Mouse (Mus musculus): Measurements from ENCODE around the gene Axin2. TPM values are rescaled to one million over a fixed set of nuclear protein-coding genes. Genes with fewer than 3 reads are reported as not detected.
A peak's percentile ranks its signal among the peaks of the same experiment; 100 is the strongest.
"Not testable (repeated sequence)": the region's sequence is repeated elsewhere in the genome, so short reads cannot be mapped to it uniquely, and the experiment has no call there.

The Axin2 gene
- 4.9 TPM in 2 replicates for polyA plus RNA-seq (2012; rRNA removed)

DNA sequence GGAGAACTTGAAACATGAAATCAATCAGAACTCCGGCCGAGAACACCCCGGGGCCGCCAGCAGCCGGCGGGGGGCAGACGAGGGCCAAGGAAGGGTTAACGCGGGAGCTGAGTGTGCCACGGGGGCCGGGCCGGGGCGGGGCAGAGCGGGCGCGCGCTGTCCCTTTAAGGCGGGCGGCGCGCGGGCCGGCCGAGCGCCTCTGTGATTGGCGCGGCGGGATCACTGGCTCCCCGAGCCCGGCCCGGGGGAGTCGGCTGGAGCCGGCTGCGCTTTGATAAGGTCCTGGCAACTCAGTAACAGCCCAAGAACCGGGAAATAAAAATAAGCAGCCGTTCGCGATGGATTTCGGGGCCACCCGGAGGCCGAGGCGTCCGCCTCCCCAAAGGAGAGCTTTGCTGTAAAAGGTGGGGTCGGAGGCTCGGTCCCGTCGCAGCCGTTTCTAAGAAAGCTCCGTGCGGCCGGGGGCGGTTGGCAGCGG lies at the start of gene Axin2:
TSS of gene Axin2 (plus strand) at position 192 of the 478 bp plus-strand sequence.
- WGBS, result under 1% methylated on average over 53 of the region's 53 CpGs
- peak within 1 kb of the TSS; percentile 81 for H3K27ac ChIP-seq (ENCODE audit: insufficient read depth, low read length)

DNA sequence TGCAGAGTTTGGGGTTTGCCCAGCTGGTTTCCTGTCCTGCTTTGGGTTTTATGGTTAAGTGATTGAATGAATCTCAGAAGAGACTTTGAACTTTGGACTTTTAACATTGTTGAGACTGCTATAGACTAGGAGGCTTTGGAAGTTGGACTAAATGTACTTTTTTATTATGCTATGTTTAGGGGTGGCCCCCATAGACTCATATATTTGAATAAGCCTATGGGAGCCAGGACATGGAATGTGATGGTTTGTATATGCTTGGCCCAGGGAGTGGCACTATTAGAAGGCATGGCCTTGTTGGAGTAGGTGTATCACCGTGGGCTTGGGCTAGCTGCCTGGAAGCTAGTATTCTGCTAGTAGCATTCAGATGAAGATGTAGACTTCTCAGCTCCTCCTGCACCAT lies 48.9 kb upstream of the Axin2 start:
- not testable (repeated sequence) for H3K4me3 ChIP-seq (ENCODE audit: extremely low read depth, insufficient read depth, insufficient read length); DNase-seq (ENCODE audit: low read depth in 1 of 2, low spot score in 2 of 2); H3K36me3 ChIP-seq (ENCODE audit: control insufficient read depth, insufficient read depth, low read length); H3K27ac ChIP-seq (ENCODE audit: insufficient read depth, low read length); H3K27me3 ChIP-seq (ENCODE audit: control insufficient read depth, insufficient read depth, low read length); H3K4me1 ChIP-seq (ENCODE audit: control insufficient read depth, insufficient read depth, insufficient read length)
- WGBS, result 97% methylated on average over 1 of the region's 1 CpGs

More for the DNA sequence above, at the start of gene Axin2:
- peak; percentile 53 to 65 for DNase-seq (ENCODE audit: low read depth in 1 of 2, low spot score in 2 of 2)
- Histone ChIP-seq H3K4me3 (ENCODE audit: extremely low read depth, insufficient read depth, insufficient read length) (peak within 1 kb of the TSS; percentile 62), H3K27me3 (ENCODE audit: control insufficient read depth, insufficient read depth, low read length) (peaks cover 14% of the 10 kb centered on the region), H3K36me3 (ENCODE audit: control insufficient read depth, insufficient read depth, low read length) (no peaks in the 10 kb centered on the region), H3K4me1 (ENCODE audit: control insufficient read depth, insufficient read depth, insufficient read length) (peaks cover 6% of the 10 kb centered on the region)
- TF ChIP-seq POLR2A (IDR thresholded peaks at IDR 0.05; ENCODE audit: low read depth, low read length) (no peak), CTCF (IDR thresholded peaks at IDR 0.05; ENCODE audit: extremely low read depth, insufficient read depth, insufficient read length, insufficient replicate concordance) (no peak)

DNA sequence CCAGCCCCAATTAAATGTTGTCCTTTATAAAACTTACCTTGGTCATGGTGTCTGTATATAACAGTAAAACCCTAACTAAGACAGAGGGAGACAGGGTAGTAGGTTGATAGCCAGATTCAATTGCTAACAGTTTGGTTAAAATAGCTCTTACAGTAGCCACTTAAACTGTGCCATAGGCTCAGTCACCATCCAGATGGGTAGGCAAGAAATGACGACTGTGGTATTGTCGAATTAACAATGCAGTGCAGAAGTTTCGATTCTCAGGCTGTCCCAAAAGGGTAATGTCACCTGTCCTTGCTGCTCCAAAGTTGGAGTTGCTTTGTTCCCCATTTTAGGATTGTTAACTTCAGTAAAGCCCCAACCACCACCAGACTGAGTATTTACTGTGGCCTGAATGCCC lies 48.4 kb upstream of the Axin2 start:
- no peak for DNase-seq (ENCODE audit: low read depth in 1 of 2, low spot score in 2 of 2)
- no peaks in the 10 kb centered on the region for H3K27me3 ChIP-seq (ENCODE audit: control insufficient read depth, insufficient read depth, low read length)
- H3K4me3 ChIP-seq (ENCODE audit: extremely low read depth, insufficient read depth, insufficient read length), result no peak overlapping the region
- WGBS, result 83% methylated on average over 3 of the region's 3 CpGs
- TF ChIP-seq CTCF (IDR thresholded peaks at IDR 0.05; ENCODE audit: extremely low read depth, insufficient read depth, insufficient read length, insufficient replicate concordance) (no peak), POLR2A (IDR thresholded peaks at IDR 0.05; ENCODE audit: low read depth, low read length) (no peak)
- H3K27ac ChIP-seq (ENCODE audit: insufficient read depth, low read length), result no peak overlapping the region
- no peaks in the 10 kb centered on the region for H3K36me3 ChIP-seq (ENCODE audit: control insufficient read depth, insufficient read depth, low read length)
- H3K4me1 ChIP-seq (ENCODE audit: control insufficient read depth, insufficient read depth, insufficient read length), result no peaks in the 10 kb centered on the region

- 84% methylated on average over 7 of the region's 7 CpGs for WGBS
- no peak for TF ChIP-seq CTCF (IDR thresholded peaks at IDR 0.05; ENCODE audit: extremely low read depth, insufficient read depth, insufficient read length, insufficient replicate concordance)
- no peak for TF ChIP-seq POLR2A (IDR thresholded peaks at IDR 0.05; ENCODE audit: low read depth, low read length)
- H3K27ac ChIP-seq (ENCODE audit: insufficient read depth, low read length), result no peak overlapping the region
These were observed 43.4 kb upstream of the Axin2 start for GRCm38 (mm10) chr11:108876633-108877205.

DNA sequence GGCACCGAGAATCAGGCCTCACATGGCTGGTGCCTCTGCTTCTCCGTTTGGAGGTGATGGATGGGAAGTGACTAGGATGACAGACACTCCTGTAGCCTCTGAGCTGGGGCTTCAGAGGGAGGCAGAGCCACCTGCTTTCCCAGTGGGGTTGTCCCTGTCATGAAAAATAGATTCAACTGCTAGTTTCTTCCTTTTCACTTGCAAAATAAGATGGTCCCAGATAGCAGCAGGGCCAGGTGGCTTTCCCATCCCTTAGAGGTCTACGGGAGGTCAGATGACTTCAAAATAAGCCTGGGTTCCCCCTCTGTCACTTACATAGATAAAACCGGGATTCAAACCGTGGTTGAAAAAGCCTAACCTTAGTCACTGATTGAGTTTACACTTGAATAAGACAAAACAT lies 42.6 kb upstream of the Axin2 start:
- TF ChIP-seq CTCF (IDR thresholded peaks at IDR 0.05; ENCODE audit: extremely low read depth, insufficient read depth, insufficient read length, insufficient replicate concordance) (no peak), POLR2A (IDR thresholded peaks at IDR 0.05; ENCODE audit: low read depth, low read length) (no peak)
- no peak overlapping the region for H3K27ac ChIP-seq (ENCODE audit: insufficient read depth, low read length)

More at GRCm38 (mm10) chr11:108876633-108877205, 43.4 kb upstream of the Axin2 start:
- Histone ChIP-seq H3K4me3 (ENCODE audit: extremely low read depth, insufficient read depth, insufficient read length) (no peak overlapping the region), H3K36me3 (ENCODE audit: control insufficient read depth, insufficient read depth, low read length) (no peaks in the 10 kb centered on the region), H3K4me1 (ENCODE audit: control insufficient read depth, insufficient read depth, insufficient read length) (no peaks in the 10 kb centered on the region), H3K27me3 (ENCODE audit: control insufficient read depth, insufficient read depth, low read length) (no peaks in the 10 kb centered on the region)
- no peak for DNase-seq (ENCODE audit: low read depth in 1 of 2, low spot score in 2 of 2)

DNA sequence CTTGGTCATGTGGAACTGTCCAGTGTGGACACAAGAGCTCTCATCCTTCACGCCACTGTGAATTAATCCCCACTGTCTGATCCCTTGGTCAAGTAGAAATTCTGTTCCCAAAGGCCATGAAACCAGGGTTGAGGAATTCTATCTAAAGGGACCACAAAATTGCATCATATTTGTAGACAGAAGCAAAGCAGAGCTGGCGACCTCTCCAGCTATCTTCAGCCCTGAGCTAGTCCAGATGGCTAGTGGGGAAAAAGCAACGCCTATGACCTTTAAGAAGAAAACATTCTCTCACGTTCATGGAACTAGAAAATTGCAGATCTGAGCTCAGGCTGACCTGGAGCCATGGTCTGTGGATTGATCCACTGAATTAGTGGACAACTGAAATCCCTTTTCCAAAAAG lies 39.6 kb upstream of the Axin2 start:
- TF ChIP-seq POLR2A (IDR thresholded peaks at IDR 0.05; ENCODE audit: low read depth, low read length) (no peak), CTCF (IDR thresholded peaks at IDR 0.05; ENCODE audit: extremely low read depth, insufficient read depth, insufficient read length, insufficient replicate concordance) (no peak)
- Histone ChIP-seq H3K27me3 (ENCODE audit: control insufficient read depth, insufficient read depth, low read length) (no peaks in the 10 kb centered on the region), H3K36me3 (ENCODE audit: control insufficient read depth, insufficient read depth, low read length) (no peaks in the 10 kb centered on the region), H3K27ac (ENCODE audit: insufficient read depth, low read length) (no peak overlapping the region), H3K4me1 (ENCODE audit: control insufficient read depth, insufficient read depth, insufficient read length) (no peaks in the 10 kb centered on the region), H3K4me3 (ENCODE audit: extremely low read depth, insufficient read depth, insufficient read length) (no peak overlapping the region)
- no peak for DNase-seq (ENCODE audit: low read depth in 1 of 2, low spot score in 2 of 2)
- WGBS, result 82% methylated on average over 4 of the region's 4 CpGs

More for the DNA sequence above, 42.6 kb upstream of the Axin2 start:
- H3K36me3 ChIP-seq (ENCODE audit: control insufficient read depth, insufficient read depth, low read length), result no peaks in the 10 kb centered on the region
- 77% methylated on average over 5 of the region's 5 CpGs for WGBS
- H3K27me3 ChIP-seq (ENCODE audit: control insufficient read depth, insufficient read depth, low read length), result no peaks in the 10 kb centered on the region
- H3K4me1 ChIP-seq (ENCODE audit: control insufficient read depth, insufficient read depth, insufficient read length), result no peaks in the 10 kb centered on the region
- no peak for DNase-seq (ENCODE audit: low read depth in 1 of 2, low spot score in 2 of 2)
- H3K4me3 ChIP-seq (ENCODE audit: extremely low read depth, insufficient read depth, insufficient read length), result no peak overlapping the region

DNA sequence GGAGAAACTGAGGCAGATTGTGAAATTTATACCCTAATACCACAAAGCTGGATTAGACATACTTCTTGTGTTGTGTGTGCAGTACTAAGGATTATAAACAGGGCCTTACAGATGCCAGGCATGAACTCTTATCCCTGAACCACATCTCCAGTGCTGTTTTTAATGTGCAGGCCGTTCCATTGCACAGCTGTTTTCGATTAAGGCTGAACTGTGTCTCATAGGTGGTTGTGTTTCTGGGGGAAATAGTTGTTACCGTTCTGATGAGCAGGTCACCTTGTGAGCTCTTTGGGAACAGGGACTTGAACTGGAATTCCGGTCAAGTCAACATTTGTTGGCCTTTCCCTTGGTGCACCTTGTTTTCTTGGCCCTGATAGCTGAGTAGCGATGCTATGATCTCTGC lies 38.5 kb upstream of the Axin2 start:
- no peaks in the 10 kb centered on the region for H3K36me3 ChIP-seq (ENCODE audit: control insufficient read depth, insufficient read depth, low read length)
- TF ChIP-seq CTCF (IDR thresholded peaks at IDR 0.05; ENCODE audit: extremely low read depth, insufficient read depth, insufficient read length, insufficient replicate concordance), result no peak
- TF ChIP-seq POLR2A (IDR thresholded peaks at IDR 0.05; ENCODE audit: low read depth, low read length), result no peak
- no peak for DNase-seq (ENCODE audit: low read depth in 1 of 2, low spot score in 2 of 2)
- no peaks in the 10 kb centered on the region for H3K27me3 ChIP-seq (ENCODE audit: control insufficient read depth, insufficient read depth, low read length)
- H3K4me3 ChIP-seq (ENCODE audit: extremely low read depth, insufficient read depth, insufficient read length), result no peak overlapping the region
- 90% methylated on average over 5 of the region's 5 CpGs for WGBS
- no peak overlapping the region for H3K27ac ChIP-seq (ENCODE audit: insufficient read depth, low read length)
- H3K4me1 ChIP-seq (ENCODE audit: control insufficient read depth, insufficient read depth, insufficient read length), result no peaks in the 10 kb centered on the region

Data from spleen, adult 2 months (tissue).